Mouse (Mus musculus) kidney, postnatal 25 days (tissue): ENCODE results near the gene Trp53rka.

Experiments
- DNase-seq, 2 experiments: peaks; one replicate each; pipeline ENCODE4 v3.0.0; 2021; ENCODE audit warnings: mixed read lengths in 2 of 2

The Trp53rka gene

GRCm38 (mm10) chr2:165485826-165486225, 7.3 kb downstream of the Trp53rka start:
- DNase-seq, result no peak

- no peak for DNase-seq
These were observed 9.0 kb downstream of the Trp53rka start for GRCm38 (mm10) chr2:165484152-165484551.

- no peak for DNase-seq
These were observed 11.1 kb downstream of the Trp53rka start for GRCm38 (mm10) chr2:165482003-165482402.

- no peak for DNase-seq
These were observed 17.3 kb downstream of the Trp53rka start for GRCm38 (mm10) chr2:165475850-165476249.

GRCm38 (mm10) chr2:165475412-165475811, 17.7 kb downstream of the Trp53rka start:
- no peak for DNase-seq

- peak; percentile 51 to 82 for DNase-seq
These were observed 20.1 kb downstream of the Trp53rka start, which contains the start of gene Slc13a3 for GRCm38 (mm10) chr2:165473003-165473402. Gene Slc13a3, minus strand, starts transcription at chr2:165473230.

GRCm38 (mm10) chr2:165471943-165472342, 21.2 kb downstream of the Trp53rka start:
- no peak for DNase-seq

GRCm38 (mm10) chr2:165470167-165470566, 23.0 kb downstream of the Trp53rka start:
- peak; percentile 62 to 76 for DNase-seq

- DNase-seq, result peak; percentile 88 to 93
These were observed 25.2 kb downstream of the Trp53rka start for GRCm38 (mm10) chr2:165467824-165468452.

GRCm38 (mm10) chr2:165459663-165460062, 33.5 kb downstream of the Trp53rka start:
- peak; percentile 91 to 95 for DNase-seq

GRCm38 (mm10) chr2:165458189-165458588, 34.9 kb downstream of the Trp53rka start:
- DNase-seq, result peak; percentile 69 to 87

GRCm38 (mm10) chr2:165456710-165457109, 36.4 kb downstream of the Trp53rka start:
- peak in 1 of 2 experiments; percentile 43 for DNase-seq

GRCm38 (mm10) chr2:165452730-165453693, 40.1 kb downstream of the Trp53rka start:
- peak; percentile 48 to 67 for DNase-seq

- DNase-seq, result no peak
These were observed 44.6 kb downstream of the Trp53rka start for GRCm38 (mm10) chr2:165448475-165448874.

- no peak for DNase-seq
These were observed 48.3 kb downstream of the Trp53rka start for GRCm38 (mm10) chr2:165444861-165445260.

- peak in 1 of 2 experiments; percentile 50 for DNase-seq
These were observed 50.1 kb downstream of the Trp53rka start for GRCm38 (mm10) chr2:165442981-165443380.

GRCm38 (mm10) chr2:165441613-165442012, 51.5 kb downstream of the Trp53rka start:
- peak in 1 of 2 experiments; percentile 21 for DNase-seq
